Mouse (Mus musculus): Measurements from ENCODE around the gene Soat1. TPM values are rescaled to one million over a fixed set of nuclear protein-coding genes. Genes with fewer than 3 reads are reported as not detected.

Soat1 gene
- total RNA-seq, 2 experiments from 2014 or later: 8.2 to 11.9 TPM

DNA sequence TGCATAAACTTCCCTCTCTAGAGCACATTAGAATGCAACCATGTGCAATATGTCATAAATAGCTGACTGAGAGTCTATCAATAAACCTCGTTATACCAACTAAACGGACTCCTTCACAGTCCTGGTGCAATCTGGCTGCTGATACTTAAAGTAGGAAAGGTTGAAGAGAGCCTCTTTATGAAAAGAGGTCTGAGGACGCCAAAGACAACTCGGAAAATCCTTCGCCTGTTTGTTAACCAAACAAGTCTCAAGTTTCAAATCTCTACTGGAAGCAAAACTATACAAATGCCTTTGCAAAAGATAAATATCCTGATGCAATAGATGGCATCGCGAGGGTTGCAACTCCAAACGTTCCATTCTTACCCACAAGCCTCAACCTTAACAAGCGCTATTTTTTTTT lies 9.2 kb downstream of the Soat1 start:
- DNase-seq: no peak

DNA sequence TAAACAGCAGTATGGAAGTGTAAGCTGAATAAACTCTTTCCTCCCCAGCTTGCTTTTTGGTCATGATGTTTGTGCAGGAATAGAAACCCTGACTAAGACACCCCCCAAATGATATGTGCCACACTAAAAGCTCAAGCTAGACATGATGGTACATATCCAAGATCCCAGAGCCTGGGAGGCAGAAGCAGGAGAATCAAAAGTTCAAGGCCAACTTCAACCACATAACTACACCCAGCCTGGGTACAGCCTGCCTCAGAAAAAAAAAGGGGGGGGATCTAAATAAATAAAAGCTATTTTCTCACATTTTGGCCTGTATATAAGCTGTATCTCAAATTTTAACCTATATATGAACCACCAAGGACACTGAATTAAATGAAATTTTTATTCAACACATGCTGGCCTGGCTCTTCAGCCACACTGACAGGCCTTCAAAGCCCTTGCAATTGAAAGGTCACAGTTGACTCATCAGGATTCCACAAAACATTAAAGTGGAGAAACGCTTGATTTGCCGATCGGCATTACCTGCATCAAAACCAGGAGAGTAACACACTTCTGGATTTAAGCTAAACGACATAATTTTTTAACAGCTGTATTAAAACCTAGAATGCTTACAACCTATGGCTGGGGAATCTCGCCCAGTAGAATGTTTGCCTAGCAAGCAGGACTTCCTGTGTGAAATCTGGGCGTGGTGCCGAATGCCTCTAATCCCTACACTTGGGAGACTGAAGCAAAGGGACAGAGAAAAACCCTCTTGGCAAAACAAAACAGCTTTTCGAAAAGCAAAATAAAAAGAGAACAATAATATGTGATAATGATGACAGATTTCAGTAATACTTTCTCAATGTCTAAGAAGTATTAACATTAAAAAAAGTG lies 9.9 kb downstream of the Soat1 start:
- peak; percentile 41 to 51 for DNase-seq

DNA sequence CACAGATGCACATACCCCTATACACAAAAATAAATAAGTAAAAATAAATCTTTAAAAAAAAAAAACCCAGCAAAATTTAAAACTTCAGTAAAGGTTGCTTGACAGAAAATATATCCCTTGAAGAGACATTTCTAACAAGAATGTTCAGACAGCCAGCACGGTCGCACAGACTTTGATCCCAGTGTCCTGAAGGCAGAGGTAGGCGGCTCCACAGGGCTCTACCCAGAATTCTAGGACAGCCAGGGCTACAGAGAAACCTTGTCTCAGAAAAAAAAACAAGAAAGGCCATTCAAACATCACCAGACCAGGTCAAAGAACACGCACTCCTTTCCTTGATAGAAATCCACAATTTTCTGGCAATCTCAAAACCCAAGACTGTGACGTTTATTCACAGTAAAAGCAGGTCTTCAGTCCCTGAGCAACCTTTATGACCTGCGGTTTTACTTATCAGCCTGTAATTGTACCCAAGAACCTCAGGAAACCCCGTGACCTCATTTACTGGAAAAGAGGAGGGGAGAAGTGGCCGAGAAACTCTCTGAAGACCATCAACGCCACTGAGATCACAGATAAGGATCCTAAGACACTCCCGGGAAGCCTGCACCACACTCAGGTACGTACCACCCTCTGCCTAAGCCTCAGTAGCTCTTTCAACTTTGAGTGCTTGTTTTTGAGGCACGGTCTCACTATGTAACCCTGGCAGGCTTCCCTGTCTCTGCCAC lies 11.7 kb downstream of the Soat1 start:
- no peak for DNase-seq

DNA sequence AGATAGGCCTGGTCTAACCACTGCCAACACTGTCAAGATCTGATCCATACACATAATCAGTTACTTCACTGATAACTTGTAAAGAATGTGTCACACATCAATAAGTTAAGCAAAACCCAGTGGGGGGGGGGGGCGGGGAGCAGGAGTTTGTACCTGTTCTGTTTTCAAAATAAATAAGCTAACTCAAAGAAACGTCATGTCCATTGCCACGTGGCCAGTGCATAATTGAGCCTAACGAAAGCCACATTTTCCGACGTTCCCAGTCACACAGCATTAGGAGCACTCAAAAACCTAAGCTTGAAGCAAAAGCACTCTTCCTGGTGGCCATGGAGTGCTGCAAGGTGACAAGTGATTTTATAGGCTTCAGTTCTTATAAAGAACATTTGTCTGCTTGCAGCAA lies 13.1 kb downstream of the Soat1 start:
- DNase-seq: no peak

DNA sequence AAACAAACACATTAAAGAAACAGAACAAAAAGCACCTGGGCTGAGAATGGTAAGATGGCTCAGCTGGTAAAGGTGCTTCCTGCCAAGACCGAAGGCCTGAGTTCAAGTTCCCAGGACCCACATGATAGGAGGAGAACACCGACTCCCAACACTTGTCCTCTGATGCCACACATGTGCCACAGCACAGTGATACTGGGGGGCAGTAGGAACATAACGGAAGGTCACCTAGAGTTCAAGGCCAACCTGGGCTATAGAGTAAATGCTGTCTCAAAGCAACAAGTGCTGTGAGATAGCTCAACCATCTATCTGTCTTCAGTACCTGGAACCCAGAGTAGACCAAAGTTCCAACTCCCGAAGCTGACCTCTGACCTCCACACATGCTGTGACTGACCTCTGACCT lies 13.9 kb downstream of the Soat1 start:
- no peak for DNase-seq

DNA sequence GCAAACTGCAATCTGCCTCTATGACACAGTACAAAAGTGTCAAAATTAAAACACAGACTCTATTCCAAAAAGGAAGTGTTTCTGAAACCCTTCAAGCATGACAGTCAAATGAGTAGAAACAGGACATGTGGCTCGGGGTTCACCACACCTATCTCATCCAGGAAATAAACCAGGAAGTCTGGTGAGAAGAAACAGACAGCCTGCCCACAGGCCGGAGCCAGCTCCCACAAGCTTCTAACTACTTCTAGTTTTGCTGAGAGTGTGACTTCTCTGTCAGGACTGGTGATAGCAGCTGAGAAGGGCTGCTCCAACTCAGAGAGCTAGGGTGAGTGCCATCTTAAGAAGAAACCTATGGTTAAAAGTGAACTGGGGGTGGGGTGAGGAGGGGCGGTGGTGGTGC lies 14.4 kb downstream of the Soat1 start:
- peak in 1 of 2 experiments; percentile 43 for DNase-seq

DNA sequence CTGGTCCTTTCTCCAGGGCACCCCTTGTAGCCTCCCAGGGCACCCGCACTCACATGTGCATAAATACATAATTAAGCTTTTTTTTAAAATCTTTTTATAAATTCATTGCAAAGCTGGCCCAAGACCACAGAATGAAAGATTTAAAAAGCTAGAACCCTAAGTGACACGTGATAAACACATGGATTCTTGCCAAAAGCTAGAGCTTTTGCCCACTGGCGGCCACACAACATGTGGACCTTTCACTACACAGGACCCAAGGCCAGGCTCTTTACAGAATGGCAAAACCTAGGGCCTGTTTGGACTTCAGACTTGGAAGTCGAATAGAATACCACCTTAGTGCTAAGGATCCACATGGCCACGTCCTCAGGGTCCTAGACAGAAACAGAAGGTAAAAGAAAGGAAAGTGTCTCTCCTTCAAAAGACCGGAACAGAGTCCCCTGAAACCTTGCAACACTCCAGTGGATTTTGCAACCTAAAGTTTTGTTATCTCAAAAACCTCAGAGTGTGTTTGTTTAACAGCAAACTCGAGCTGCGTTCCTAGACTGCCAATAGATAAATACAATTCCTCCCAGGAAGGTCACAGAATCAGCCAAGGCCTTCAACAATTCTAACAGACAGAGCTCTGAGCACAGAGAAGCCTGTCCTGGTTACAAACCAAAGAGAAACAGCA lies 15.6 kb downstream of the Soat1 start:
- no peak for DNase-seq

DNA sequence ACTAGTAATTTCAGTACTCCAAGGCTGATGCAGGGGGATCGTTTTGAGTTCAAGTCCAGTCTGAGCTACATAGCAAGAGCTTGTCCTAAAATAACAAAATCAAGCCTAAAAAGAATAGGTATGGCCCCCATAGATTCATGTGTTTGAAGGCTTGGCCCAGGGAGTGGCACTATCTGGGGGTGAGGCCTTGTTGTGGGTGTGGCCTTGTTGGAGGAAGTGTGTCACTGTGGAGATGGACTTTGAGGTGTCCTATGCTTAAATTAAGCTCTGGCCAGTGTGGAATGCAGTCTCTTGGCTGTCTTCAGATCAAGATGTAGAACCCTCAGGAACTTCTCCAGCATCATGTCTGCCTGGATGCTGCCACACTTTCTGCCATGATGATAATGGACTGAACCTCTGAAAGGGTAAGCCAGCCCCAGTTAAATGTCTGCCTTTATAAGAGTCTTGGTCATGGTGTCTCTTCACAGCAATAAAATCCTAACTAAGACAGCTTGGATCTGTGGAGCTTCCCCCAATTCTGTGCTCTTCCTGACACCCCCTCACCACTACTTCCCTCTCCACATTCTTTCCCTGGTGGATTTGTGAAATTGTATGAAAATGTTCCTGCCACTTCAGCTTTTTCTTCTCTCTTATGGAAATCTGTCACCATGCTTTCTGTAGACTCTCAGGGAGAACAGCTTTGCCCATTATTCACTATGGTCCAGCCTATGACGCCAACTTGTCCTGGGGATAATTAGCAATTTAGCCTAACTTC lies 18.9 kb downstream of the Soat1 start:
- DNase-seq: no peak

DNA sequence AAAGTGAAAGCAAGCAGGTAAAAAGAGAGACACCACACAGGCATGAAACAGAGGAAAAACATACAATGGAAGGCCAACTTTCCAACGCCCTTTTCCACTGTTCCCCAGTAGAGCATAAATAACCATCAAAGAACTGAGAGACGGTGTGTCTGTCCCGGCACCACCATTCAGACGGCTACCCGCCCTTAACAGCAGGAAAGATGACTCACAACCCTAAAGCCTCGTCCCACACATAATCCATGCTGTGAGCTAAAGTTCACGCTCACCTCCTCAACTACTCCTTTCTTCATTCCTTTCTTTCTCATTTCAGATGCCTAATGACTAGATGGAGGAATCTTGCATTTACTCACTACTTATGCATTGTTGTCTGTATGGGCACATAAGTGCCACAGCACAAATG lies 19.7 kb downstream of the Soat1 start:
- no peak for DNase-seq

DNA sequence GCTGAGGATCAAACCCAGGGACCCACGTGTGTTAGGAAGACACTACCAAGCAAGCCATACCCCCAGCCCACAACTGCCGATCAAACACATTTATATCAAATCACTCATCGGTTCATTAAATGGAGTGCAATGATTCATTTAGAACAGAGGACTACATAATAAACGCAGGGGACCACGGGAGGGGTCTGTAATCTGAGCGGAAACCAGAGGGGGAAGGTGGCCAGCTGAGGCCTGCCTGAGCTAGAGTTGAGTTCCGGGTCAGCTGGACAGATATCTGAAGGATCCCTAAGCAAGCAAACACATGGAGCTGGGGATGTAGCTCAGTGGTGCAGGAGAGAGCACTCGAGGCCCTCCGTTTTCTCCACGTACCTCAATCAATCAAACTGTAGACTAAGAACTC lies 20.3 kb downstream of the Soat1 start:
- no peak for DNase-seq

DNA sequence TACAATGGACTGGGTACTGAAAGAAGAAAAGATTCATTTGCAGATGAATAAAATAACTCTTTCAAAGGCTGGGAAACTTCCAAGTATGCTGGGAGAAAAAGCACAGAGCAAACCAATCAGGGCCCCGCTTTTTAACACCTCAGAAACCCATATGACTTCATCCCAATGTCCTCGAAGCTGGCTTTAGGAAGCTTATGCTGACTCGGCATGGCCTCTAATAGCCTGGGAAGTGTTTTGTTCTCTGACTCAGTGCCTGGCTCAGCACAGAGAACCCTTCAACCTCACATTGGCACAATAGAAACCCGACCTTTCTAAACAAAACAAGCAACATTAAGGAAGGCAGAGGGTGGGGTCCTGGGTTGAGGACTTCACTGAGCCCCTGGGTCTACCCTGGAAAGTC lies 23.7 kb downstream of the Soat1 start:
- no peak for DNase-seq

DNA sequence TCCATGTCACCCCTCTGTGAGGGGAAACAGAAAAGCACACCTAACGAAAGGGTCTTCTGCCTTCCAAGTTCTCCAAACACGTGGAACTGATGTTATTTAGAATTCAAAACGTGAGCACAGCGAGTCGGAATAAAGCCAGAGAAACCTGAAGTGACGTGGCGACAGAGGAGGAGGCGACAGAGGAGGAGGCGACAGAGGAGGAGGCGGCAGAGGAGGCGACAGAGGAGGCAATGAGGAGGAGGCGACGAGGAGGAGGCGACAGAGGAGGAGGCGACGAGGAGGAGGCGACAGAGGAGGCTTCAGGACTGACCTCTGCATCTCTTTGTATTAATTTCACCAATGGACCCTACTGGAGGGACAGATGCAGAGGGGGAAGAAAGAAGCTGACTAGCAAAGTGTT lies 24.4 kb downstream of the Soat1 start:
- DNase-seq: no peak

DNA sequence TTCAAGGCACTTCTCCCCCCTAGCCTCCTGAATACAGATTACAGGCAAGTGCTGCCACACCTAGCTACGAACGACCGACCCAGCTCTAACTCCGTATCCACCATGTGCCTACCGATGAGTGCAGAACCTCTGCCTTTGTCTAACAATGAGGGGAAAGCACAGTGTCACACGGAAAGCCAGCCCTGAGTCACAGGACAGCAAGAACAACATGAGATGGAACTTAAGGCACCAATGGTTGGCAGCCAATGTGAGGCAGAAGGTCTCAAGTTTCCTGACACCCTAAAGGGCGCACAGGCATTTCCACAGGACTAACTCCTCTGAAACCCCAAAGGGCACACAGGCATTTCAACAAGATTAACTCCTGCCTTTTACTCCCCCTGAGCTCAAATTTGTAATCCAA lies 25.0 kb downstream of the Soat1 start:
- DNase-seq: no peak

DNA sequence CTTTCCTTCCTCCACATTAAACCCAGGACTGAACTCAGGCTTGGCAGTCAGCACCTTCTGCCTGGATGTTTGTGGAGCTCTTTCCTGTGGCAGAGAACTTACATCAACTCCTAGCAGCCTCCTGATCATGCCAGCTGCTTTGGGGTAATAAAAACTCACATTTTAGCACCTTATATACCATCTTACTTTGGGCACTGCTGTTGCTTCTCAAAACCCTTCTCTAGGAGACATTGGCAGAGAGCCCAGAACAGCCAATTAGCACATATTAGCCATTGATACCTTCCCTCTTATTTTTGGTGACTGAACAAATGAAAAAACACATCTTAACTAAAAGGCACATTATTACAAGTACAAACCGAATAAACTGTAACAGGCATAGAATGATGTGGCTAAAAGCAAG lies 29.1 kb downstream of the Soat1 start:
- no peak for DNase-seq

DNA sequence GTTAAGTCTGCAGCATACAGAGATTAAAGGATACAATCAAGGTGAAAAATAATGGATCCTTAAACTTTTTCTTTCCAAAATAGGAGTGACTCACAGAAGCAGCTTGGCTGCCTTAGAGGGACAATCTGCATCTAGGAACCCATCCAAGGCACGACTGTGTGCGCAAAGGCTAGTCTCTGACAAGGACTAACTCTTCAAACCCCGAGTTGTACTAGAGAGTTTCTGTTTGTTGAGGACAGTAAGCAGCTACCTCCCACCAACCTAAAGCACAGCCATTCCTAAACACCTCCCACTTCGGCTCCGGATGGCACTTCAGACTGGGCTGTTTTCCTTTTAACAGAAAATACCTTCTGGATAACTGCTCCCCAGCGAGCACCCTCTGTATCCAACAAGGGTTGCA lies 31.4 kb downstream of the Soat1 start:
- peak in 1 of 2 experiments; percentile 14 for DNase-seq

DNA sequence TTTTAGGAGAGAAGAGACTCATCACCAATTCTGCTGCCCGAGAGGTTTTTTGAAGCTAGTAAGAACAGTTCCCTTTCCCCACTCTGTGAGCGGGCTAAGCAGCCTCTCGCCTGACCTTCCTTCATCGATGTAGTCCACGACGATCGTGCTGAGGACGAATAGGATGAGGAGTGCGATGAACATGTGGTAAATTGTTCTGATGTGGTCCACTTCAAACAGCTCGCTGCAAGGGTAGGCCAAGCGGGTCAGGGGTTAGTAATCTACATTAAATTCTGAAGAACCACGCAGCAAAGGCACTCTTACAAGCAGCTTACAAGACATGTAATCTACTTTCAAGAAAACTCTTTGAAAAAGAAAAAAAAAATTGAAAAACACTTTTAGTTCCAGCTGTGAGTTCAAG lies 31.9 kb downstream of the Soat1 start:
- DNase-seq: no peak

DNA sequence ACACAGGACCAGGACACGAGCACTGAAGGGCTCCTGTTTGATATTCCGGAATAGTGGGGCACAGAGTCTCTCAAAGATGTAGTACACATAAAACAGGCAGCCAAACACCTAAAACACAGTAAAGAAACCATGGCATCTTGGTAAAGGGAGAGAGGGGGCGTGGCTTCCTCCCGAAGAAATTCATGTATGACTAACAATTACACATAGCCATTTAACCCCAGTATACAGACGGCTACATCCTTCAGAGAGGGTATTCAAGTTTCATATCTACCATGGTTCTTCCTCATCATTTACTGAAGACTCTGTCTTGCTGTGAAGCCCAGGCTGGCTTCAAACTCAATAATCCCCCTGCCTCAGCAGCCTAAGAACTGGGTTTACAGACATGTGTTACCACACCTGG lies 36.4 kb downstream of the Soat1 start:
- DNase-seq: no peak

DNA sequence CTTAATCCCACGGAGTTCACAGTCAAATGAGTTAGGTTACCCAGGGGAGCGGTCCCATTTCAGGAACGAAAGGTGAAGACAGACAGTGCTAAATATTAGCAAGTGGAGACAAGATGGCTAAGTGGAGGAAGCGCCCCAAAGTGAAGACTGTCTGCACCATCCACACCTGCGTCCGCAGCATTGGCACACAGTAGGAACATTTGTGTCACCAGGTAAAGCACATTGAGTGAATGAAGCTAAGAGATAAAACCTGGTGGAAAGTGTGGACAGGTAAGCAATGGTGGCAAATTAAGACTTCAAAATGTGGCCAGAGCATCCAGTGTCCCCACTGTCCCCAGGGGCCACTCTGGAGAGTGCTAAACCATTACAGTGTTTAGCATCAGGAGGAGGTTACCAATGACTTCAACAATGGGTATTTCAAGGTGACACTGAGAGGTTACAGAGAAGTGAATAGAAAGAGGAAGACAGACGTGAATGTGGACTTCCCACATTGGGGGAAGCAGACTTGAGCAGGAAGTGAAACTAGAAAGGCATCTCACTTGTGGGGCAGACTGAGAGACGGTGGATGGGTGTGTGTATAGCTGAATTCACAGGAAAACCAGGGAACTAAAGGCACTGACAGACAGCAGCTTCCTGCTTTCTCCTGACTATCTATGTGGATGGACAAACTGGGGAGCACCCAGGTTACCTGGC lies 37.0 kb downstream of the Soat1 start:
- DNase-seq: peak in 1 of 2 experiments; percentile 32

DNA sequence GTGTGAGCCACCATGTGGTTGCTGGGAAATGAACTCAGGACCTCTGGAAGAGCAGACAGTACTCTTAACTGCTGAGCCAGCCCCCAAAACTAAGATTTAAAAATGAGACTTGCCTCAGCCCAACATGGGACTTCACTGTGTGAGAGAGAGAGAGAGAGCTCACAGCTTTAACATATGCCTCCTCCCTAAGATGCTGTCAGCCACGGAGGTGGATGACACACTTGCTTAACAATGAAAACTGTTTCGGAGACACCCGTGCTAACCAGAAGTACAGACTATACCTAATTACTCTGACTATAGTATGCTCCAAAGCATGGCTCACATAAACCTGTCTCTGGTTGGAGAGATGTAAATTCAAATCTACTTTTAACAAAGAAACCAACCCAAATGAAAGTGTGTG lies 40.6 kb downstream of the Soat1 start:
- DNase-seq: no peak

DNA sequence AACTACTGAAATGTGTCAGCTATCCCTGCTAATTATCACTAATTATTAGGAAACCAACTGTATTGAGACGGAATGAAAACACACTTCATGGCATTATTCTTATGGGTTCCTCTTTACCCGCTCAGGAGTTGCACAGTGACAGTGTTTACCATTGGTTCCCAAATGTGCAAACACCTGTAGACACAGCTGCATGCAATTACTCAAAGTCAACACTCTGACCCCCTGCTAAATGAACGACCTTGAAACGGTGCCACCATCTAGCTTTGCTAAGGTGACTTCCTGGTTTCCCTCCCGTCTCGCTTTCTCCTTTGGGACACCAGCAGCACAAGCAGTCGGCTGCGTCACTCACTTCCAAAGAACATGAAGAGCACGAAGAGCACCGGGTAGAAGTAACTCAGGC lies 41.6 kb downstream of the Soat1 start:
- DNase-seq: no peak

DNA sequence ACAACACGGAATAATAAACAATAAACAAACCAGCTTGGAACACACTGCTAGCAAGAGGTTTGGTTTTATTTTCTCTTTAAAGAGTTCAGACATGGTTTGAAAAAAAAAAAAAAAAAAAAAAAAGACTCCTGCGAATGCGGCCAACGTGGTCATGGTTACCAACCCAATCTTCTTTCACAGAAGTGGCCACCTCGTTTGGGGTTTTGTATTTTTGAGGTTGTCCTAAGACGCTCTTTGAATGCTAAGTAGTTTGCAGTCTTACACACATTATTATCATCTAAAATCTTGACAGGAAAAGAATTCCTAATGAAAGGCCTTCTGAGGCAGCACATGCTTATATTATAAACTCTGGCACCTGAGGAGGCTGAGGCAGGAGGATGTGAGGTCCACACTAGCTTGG lies 45.7 kb downstream of the Soat1 start:
- DNase-seq: no peak

DNA sequence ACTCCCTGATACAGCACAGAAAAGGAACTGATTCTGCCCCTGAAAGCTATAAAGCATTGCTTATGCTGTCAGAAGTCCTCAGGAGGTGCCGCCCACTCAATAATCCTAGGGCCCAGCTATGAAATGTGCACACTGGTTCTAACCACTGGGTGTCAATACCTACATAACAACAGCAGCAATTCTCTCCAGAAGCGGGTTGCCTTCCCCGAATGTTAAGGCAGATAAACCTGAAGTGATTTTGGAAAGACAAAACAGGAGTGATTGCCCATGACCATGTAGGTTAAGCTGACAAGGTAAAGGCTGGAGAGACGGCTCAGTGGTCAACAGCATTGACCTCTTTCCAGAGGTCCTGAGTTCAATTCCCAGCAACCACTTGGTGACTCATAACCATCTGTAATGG lies 48.4 kb downstream of the Soat1 start:
- no peak for DNase-seq

Data from heart, adult 18-20 months (tissue).